Mouse (Mus musculus) stomach, postnatal 0 days (tissue): Measurements from ENCODE around the gene Angptl3. TPM values are rescaled to one million over a fixed set of nuclear protein-coding genes. Genes with fewer than 3 reads are reported as not detected.

Experiments
- ATAC-seq: fragments of 200-750 bp; cut with Nextera tagmentation; 2 replicates; pipeline ENCODE4 v1.8.0; 2017; ENCODE audit not compliant: low FRiP score, low TSS enrichment
- DNase-seq: peaks from one replicate; pipeline ENCODE4 v3.0.0-alpha.2; 2016; ENCODE audit warnings: low spot score
- H3K27ac ChIP-seq: fragments of 300-500 bp; sonication (generic); replicated peaks from 2 replicates; pipeline ENCODE4 v1.5.1; 2014; ENCODE audit warnings: mild to moderate bottlenecking, control low read depth
- H3K27me3 ChIP-seq: fragments of 300-500 bp; sonication (generic); 2 replicates; pipeline ENCODE4 v1.6.1; 2014; ENCODE audit warnings: low read length; ENCODE audit not compliant: control insufficient read depth, insufficient read depth
- H3K36me3 ChIP-seq: fragments of 300-500 bp; sonication (generic); 2 replicates; pipeline ENCODE4 v1.6.1; 2014; ENCODE audit warnings: low read length, mixed read lengths; ENCODE audit not compliant: control insufficient read depth, insufficient read depth
- H3K4me1 ChIP-seq: fragments of 300-500 bp; sonication (generic); replicated peaks from 2 replicates; pipeline ENCODE4 v1.6.1; 2014; ENCODE audit warnings: antibody characterized with exemption; ENCODE audit not compliant: control insufficient read depth, insufficient read depth
- H3K4me2 ChIP-seq: fragments of 300-500 bp; sonication (generic); replicated peaks from 2 replicates; pipeline ENCODE4 v1.6.1; 2014; ENCODE audit warnings: low read depth, mild to moderate bottlenecking, control low read depth, moderate library complexity
- H3K4me3 ChIP-seq: fragments of 300-500 bp; sonication (generic); 2 replicates; pipeline ENCODE4 v1.5.1; 2014; ENCODE audit warnings: low read depth, low read length, control low read depth
- H3K9ac ChIP-seq: fragments of 300-500 bp; sonication (generic); 2 replicates; pipeline ENCODE4 v1.6.1; 2014; ENCODE audit warnings: mild to moderate bottlenecking, low read length, control low read depth, mixed read lengths
- H3K9me3 ChIP-seq: fragments of 300-500 bp; sonication (generic); 2 replicates; pipeline ENCODE4 v1.6.1; 2016; ENCODE audit warnings: low read length; ENCODE audit not compliant: control insufficient read depth
- CTCF ChIP-seq: IDR thresholded peaks from 2 replicates; pipeline ENCODE4 v1.5.1; 2016; ENCODE audit warnings: antibody characterized with exemption, low read depth, mild to moderate bottlenecking, moderate library complexity
- EP300 ChIP-seq: optimal IDR thresholded peaks from 2 replicates; pipeline ENCODE3; 2016; ENCODE audit warnings: antibody characterized with exemption
- WGBS: fragments of 180-500 bp; shearing (Covaris S2); extraction: QIAGEN DNeasy Blood & Tissue Kit; methylation state at CpG from one replicate; pipeline ENCODE4 v1.1.7; 2014; 5-methylcytosine and 5-hydroxymethylcytosine counted together
- polyA plus RNA-seq: library from polyadenylated mRNA; unstranded; fragments of >200 nt; fragmentation: Nextera tagmentation; extraction: Ambion mirVana; gene quantifications from 2 replicates; pipeline ENCODE4 v1.2.1, GENCODE M21; 2015

Angptl3 gene
- polyA plus RNA-seq, 1 experiment from 2014 or later, result 0.81 TPM

GRCm38 (mm10) chr4:99091151-99091701 lies 60.5 kb downstream of the Angptl3 start:
- Histone ChIP-seq H3K4me1 (no peaks in the 10 kb centered on the region), H3K27me3 (no peaks in the 10 kb centered on the region), H3K27ac (0 out of 2 replicates have a peak overlapping the region, but pooled peaks have one; percentile 69), H3K9ac (no peak overlapping the region), H3K4me3 (no peak overlapping the region), H3K4me2 (no peak overlapping the region), H3K9me3 (no peaks in the 10 kb centered on the region), H3K36me3 (no peaks in the 10 kb centered on the region)
- DNase-seq (no peak), ATAC-seq (peak; percentile 71)
- 11% methylated on average over 3 of the region's 3 CpGs for WGBS
- TF ChIP-seq EP300 (no peak), CTCF (no peak)

DNA sequence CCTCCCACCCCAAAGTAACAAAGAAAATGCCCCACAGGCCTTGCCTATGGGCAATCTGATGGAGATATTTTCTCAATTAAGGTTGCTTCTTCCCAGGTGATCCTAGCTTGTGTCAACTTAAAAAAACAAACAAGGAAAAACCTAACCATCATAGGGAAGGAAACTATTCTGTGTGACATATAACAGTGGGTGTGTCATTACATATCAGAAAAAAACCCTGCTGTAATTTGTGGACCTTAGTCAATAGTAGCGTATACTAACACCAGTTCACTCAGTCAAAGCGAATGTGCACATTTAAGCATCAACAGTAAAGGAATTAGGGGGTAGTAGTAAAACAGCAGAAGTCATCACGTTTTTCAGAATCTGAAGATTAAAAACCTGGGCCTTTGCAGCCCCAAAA lies 61.0 kb downstream of the Angptl3 start:
- H3K4me2 ChIP-seq, result no peak overlapping the region
- ATAC-seq, result peak; percentile 70; the same call in 1 of the 2 replicates
- no peaks in the 10 kb centered on the region for H3K4me1 ChIP-seq
- 0 out of 2 replicates have a peak overlapping the region, but pooled peaks have one; percentile 69 for H3K27ac ChIP-seq
- no peak for TF ChIP-seq EP300
- TF ChIP-seq CTCF, result no peak
- no peak for DNase-seq
- no peak overlapping the region for H3K4me3 ChIP-seq
- no peaks in the 10 kb centered on the region for H3K36me3 ChIP-seq
- H3K9me3 ChIP-seq, result no peaks in the 10 kb centered on the region
- 64% methylated on average over 3 of the region's 3 CpGs for WGBS
- H3K9ac ChIP-seq, result no peak overlapping the region
- no peaks in the 10 kb centered on the region for H3K27me3 ChIP-seq

Other genes with a start within 250 kb of the Angptl3 start
- gene Kank4, start 213.4 kb upstream of the Angptl3 start, polyA plus RNA-seq, result 0.41 and 0.46 TPM in 2 replicates
- gene I0C0044D17Rik, start 207.1 kb upstream of the Angptl3 start, polyA plus RNA-seq, result not detected in 2 replicates
- 28.6 and 41.9 TPM in 2 replicates for gene Usp1, start 107.1 kb upstream of the Angptl3 start, polyA plus RNA-seq
- 19.1 and 20.5 TPM in 2 replicates for gene Dock7, start 90.0 kb downstream of the Angptl3 start, polyA plus RNA-seq
- 7.3 and 7.5 TPM in 2 replicates for gene Atg4c, start 163.0 kb downstream of the Angptl3 start, polyA plus RNA-seq